Mouse (Mus musculus) c-Kit-positive CD71-positive TER-119-negative erythroid progenitor cells, embryonic 14.5 days (primary cell): ENCODE results near the gene Ezr.
"Not testable (repeated sequence)": the region's sequence is repeated elsewhere in the genome, so short reads cannot be mapped to it uniquely, and the experiment has no call there.

Experiments used
- DNase-seq: peaks from one replicate; pipeline ENCODE4 v3.0.0-alpha.2; 2013; ENCODE audit warnings: low read depth

Ezr gene

DNA sequence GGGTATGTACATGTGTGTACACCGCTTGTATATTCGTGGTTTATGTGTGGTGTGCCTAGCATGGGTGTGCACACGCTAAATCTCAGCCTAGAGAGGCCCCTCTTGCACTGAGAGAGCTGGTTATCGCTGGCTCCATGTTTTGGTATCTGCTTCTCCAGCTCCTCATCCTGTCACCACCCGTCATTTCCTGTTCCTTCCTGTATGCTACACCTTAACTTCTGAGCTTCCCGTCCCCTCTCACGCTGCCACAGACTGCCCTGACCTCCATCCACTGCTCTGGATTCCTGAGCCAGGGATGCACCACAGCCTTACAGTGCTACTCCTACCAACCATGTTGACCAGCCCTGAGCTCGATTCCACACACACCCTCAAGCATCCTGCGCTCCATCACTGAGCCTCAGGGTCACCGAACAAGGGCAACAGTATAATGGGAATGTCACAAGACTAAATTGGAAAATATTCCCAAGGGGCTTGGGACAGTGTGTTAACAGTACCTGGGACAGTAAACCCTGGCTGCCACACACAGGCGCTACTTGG, 39.5 kb downstream of the Ezr start:
- no peak for DNase-seq

GRCm38 (mm10) chr17:6742083-6743038, 40.2 kb downstream of the Ezr start:
- DNase-seq: no peak

DNA sequence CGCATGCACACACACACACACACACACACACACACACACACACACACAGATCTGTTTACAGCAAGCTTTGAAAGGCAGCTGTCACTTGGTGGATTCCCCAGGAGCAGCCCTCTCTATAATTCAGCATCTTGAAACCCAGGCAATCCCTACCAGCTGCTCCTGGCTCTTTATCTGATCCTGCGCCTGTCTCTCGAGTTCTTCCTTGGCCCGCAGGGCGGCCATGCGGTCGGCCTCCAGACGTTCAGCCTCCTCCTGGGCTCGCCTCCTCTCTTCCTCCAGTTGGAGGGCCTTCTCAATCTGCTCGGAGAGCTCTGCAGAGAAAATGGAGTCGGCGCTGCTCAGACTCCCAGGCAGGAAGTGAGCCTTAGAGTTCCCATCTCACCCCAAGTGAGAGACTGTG, 41.3 kb downstream of the Ezr start:
- DNase-seq: no peak

DNA sequence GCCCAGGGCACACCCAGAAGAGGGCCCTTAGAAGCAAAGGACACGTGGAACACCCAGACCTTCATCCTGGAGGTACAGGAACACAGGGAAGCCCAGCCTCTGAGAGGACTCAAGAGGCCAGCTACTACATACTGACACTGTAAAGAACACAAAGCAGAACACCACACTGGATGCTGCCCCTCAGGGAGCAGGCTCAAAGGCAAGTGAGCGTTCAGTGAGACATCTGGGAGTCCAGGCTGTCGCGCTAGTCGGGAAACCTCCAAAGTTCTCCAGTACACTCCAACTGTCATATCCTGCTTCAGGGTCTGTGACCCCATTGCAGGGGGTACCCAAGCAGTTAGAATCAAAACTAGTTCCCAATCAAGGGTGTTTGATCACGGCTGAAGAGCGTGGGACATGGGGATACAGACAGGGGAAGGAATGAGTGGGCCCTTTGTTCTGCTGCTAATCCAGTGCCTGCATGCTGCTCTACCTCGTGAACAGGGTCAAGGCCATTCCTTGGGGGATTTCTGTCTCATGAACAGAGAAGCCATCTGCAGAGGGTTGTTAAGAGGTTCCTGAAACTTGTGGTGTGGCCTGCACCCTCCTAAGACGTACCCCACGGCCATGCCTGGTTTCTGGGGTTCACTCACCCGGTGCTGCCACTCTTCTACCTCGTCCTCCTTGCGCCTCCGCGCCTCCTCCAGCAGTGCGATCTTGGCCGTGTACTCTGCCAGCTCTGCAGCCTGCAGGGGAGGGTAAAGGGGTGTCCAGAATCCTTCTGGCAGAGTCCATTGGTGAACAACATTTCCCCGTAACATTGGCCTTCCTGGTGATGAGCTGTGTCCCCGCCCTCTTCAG, 42.0 kb downstream of the Ezr start:
- no peak for DNase-seq

DNA sequence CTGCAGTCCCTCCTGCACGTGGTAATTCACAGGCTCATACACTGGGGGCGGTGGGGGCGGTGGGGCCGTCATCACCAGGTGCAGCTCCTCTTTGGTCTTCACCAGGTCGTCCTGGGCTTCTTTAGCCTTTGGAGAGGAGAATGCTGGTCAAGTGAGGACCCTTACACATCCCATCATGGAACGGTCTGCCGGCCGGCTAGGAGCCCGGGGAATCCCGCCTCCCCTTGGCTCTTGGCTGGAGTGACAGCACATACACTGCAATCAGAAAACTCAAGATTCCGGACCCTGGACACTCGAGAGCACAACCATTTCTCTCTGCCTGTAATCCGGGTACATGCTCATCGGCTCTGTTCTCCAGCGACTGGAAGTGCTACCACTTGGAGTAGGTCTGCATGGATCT, 42.8 kb downstream of the Ezr start:
- DNase-seq: no peak

GRCm38 (mm10) chr17:6739266-6739665, 43.3 kb downstream of the Ezr start:
- DNase-seq: no peak

- no peak for DNase-seq
Observed at GRCm38 (mm10) chr17:6738836-6739235, 43.7 kb downstream of the Ezr start.

DNA sequence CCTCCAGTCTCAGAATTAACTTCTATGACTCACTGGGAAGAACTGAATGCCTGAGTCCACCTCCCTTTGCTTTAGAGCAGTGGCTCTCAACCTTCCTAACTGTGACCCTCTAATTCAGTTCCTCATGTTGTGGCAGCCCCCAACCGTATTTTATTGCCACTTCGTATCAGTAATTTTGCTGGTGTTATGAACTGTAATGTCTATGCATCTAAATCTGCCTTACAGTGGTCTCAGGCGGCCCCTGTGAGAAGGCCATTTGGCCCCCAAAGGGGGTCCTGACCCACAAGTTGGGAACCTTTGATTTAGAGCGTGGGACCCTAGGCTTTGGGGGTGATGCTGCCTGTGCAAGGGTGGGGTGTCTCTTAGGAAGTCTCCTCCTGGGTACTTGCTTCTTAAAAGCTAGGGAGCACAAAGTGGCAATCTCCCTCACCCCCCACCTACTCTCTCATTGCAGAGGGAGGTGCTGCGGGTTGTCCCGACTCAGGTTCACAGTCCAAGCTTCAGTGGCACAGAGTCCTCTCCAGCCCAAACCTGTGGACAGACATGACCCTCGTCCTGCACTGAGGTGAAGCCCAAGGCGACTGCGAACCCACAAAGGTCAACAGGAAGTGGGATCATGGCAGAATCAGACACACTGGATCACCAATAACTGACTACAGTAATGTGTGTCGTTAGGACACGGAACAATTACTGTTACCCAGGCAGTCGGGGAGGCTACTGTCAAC, 45.1 kb downstream of the Ezr start:
- DNase-seq: no peak

DNA sequence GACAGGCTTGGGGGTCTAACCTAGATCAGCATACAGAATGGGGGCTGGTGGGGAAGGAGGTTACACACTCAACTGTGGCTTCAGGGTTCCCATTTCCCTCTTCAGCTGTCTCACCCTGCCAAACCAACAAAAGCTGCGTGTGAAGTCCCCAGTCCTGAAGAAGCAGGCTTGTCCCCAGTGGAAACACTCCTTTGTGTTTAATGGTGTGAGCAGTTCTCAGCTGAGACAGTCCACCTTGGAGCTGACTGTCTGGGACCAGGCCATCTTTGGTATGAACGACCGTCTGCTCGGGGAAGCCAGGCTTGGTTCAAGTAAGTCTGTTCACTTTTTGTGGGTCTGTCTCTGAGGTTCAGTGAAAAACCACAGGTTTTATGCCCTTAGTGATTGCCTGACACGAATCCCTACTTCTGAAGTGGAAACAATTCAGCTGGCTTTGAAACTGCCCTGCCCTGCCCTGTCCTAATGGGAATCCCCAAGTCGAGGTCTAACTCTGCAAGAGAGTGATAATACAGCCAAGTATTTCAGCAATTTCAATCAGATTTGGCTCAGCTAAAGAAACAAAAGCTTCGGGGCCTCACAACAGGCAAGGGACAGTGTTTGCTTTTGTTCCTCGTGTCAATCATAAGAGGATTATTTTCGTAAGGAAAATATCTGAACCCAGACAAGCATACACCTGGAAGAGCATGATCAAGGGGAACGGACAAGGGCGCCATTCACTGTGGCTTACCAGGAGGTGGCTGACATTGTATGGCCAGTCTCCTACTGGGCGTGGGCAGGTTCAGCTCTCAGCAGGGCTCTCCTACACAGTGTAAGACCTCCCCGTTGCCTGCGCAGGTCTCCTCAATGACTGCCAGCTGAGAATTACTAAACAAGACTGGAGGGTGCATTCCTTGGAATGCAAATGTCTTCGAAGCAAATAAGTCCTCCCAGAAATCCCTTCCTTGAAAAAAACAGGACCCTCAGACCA, 46.0 kb downstream of the Ezr start:
- DNase-seq: no peak

DNA sequence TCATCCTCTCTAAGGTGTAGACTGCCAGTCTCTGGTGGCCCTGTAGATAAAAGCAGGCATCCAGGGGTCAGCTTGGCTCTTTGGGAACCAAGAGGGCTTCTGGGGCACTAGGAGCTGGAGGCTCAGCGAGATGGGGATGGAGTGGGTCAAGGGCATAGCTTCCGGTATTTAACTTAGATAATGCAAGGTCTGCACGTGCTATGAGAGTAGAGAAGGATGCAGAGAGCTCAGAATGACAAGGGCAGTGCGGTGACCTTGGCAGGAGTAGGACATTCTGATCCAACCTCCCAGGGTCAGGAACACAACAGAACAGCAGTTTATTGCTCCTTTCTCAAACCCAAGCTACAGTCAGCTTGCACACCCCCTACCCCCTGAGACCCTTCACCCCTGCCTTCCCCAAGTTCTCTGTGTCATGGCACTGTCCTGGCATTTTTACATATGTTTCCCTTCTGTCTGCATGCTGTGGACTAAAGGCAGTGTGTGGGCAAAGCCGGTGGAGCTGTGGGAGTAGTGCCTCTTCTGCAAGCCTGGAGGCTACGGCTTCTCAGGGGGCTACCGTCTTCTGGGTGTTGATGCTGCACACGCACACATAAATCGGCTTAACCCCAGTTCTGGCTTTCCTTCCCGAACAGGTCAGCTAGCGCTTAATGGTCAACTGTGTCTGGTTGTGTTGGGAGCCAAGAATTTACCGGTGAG, 47.7 kb downstream of the Ezr start:
- no peak for DNase-seq

GRCm38 (mm10) chr17:6733322-6733875, 49.2 kb downstream of the Ezr start:
- DNase-seq: no peak

GRCm38 (mm10) chr17:6732665-6733064, 49.9 kb downstream of the Ezr start:
- DNase-seq: no peak

DNA sequence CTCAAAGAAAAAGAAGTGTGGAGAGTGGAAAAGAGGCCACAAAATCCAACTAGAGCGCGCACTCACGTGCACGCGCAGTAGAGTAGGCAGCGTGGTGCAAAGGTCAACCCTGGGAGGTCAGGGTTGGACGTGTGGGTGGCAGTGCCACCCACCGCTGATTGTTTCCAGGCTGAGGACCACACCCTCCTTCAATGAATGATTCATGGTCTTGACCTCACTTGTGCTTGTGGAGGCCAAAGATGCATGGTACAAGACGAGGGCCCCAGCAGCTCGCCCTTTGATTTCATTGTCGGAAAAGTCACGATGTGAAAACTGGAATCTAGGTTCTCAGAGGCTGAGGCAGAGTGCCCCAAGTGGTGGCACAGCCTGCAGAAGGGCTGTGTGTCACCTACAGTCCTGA, 51.0 kb downstream of the Ezr start:
- DNase-seq: no peak

GRCm38 (mm10) chr17:6731132-6731531, 51.5 kb downstream of the Ezr start:
- DNase-seq: no peak

- no peak for DNase-seq
Observed at GRCm38 (mm10) chr17:6729244-6729742, 53.3 kb downstream of the Ezr start.

- no peak for DNase-seq
Observed at GRCm38 (mm10) chr17:6727996-6728610, 54.5 kb downstream of the Ezr start.

DNA sequence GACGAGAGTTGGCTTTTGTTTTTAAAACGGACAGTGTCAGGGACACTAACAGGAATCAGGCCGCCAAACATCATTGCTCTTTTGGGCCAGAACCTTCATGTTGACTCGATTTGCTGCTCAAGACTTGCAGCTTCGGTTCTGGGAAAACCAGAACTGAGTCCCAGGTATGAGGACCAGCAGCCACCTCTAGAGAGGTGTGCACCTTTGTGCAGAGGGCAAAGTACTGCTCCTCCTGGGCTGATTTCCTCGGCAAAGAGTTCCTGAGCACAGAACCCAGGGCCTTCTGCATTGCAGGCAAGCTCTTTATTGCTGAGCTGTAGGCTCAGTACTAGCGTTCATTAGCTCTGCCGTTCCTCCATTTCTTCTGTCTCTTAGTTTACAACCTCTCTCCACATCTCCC, 68.6 kb downstream of the Ezr start:
- not testable (repeated sequence) for DNase-seq

DNA sequence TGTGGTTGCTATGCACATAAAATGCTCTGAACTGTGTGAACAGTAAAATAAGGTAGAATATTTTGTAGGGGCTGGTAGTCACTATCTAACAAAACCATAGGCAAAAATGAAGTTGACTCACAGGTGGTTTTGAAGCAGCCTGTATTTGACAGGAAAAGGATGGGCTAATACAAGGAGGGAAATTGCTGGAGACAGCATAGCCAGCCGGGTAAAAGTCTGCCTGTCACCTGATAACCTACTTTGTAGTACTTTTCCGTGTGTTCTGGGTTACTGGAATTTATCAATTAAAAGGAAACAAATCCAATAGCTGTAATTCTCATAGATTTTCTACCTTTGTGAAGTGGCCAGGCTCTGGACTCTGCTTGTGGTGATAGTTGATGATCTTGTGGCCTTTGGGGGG, 69.1 kb downstream of the Ezr start:
- DNase-seq: not testable (repeated sequence)

GRCm38 (mm10) chr17:6708194-6708593, 74.4 kb downstream of the Ezr start:
- DNase-seq: not testable (repeated sequence)
